27 mouse cellular contexts compared by ENCODE assay signal in genomic region chr14:21112174-21112573, GRCm38 (mm10). TPM values are rescaled to one million over a fixed set of nuclear protein-coding genes. Genes with fewer than 3 reads are reported as not detected.
DNase-seq lines count a peak whose midpoint lies in the region; ATAC-seq and TF ChIP-seq lines count a peak whose summit lies in the region.
"Had no signal": no experiment of that assay in that cellular context is flagged by ENCODE, and none has a peak within 500 bp of the region (broad histone marks: within the 10 kb centered on the region; RNA-seq: fewer than 3 reads in every experiment).

No protein-coding gene starts in this region.

- H3K4me2 ChIP-seq in intestine, embryonic 16.5 days (ENCODE audit: low read depth, low read length): no peak overlapping the region
- H3K4me2 ChIP-seq in liver, postnatal 0 days (ENCODE audit: low read depth, low read length): no peak overlapping the region
- H3K4me2 ChIP-seq: embryonic facial prominence, embryonic 12.5 days; embryonic facial prominence, embryonic 15.5 days; heart, embryonic 13.5 days; hindbrain, embryonic 12.5 days; hindbrain, embryonic 15.5 days had no signal

- H3K4me1 ChIP-seq in liver, adult 2 months (ENCODE audit: control insufficient read depth, insufficient read depth, low read length): peaks cover 37% of the 10 kb centered on the region
- no peaks in the 10 kb centered on the region; the same call in 1 of the 2 replicates for H3K4me1 ChIP-seq in intestine, embryonic 16.5 days (ENCODE audit: control insufficient read depth, insufficient read depth, low read length)
- peaks cover 17% of the 10 kb centered on the region; the same call in 1 of the 2 replicates for H3K4me1 ChIP-seq in liver, postnatal 0 days (ENCODE audit: insufficient read depth)
- H3K4me1 ChIP-seq: embryonic facial prominence, embryonic 12.5 days; embryonic facial prominence, embryonic 15.5 days; hindbrain, embryonic 12.5 days had no signal

- peak overlapping the region; percentile 35; the same call in 1 of the 2 replicates for H3K9ac ChIP-seq in liver, adult 2 months (ENCODE audit: low read depth, low read length)
- H3K9ac ChIP-seq in intestine, embryonic 16.5 days (ENCODE audit: low read depth, low read length): no peak overlapping the region
- H3K9ac ChIP-seq in liver, postnatal 0 days (replicated peaks): no peak overlapping the region
- H3K9ac ChIP-seq: embryonic facial prominence, embryonic 12.5 days; embryonic facial prominence, embryonic 15.5 days; forebrain, postnatal 0 days; heart, embryonic 13.5 days; hindbrain, embryonic 12.5 days; hindbrain, embryonic 15.5 days had no signal

- DNase-seq in liver, adult 2 months (ENCODE audit: extremely low read depth, low read depth, low spot score): peak; percentile 86
- DNase-seq in liver: no peak
- DNase-seq in induced T-regulatory cell, adult 2 months (ENCODE audit: low read depth): peak; percentile 29
- no peak for DNase-seq in liver, postnatal 0 days
- no peak for DNase-seq in layer of hippocampus, adult 9-11 months
- DNase-seq in adrenal gland, postnatal 36 days: no peak
- DNase-seq: adrenal gland, postnatal 10 days; B cell, adult 2 months; cerebellum, adult 11 months; cerebellum, adult 2 months; cerebellum, adult 9-11 months; cerebellum, postnatal 25 days; forebrain, postnatal 0 days; gastrocnemius, postnatal 25 days; heart, adult 2 months; heart, postnatal 14 days had no signal

- no peak for TF ChIP-seq POLR2A in liver, adult 2 months (IDR thresholded peaks at IDR 0.05; ENCODE audit: extremely low read depth, insufficient read depth, low read length)

- WGBS in liver, adult 2 months: 25% methylated on average over 5 of the region's 5 CpGs
- WGBS in intestine, embryonic 16.5 days: 80% methylated on average over 5 of the region's 5 CpGs
- WGBS in liver, postnatal 0 days (ENCODE audit: insufficient replicate concordance): 65% methylated on average over 5 of the region's 5 CpGs

- peaks cover 15% of the 10 kb centered on the region; the same call in 1 of the 2 replicates for H3K79me2 ChIP-seq in liver, adult 2 months (ENCODE audit: control insufficient read depth, insufficient read depth, low read length)

- H3K27ac ChIP-seq in liver, adult 2 months (replicated peaks; ENCODE audit: insufficient read depth, low read depth, low read length): peak overlapping the region; percentile 70
- H3K27ac ChIP-seq in intestine, embryonic 16.5 days (ENCODE audit: low read length): 0 out of 2 replicates have a peak overlapping the region, but pooled peaks have one; percentile 18
- H3K27ac ChIP-seq in liver, postnatal 0 days (ENCODE audit: low read depth): peak overlapping the region; percentile 68
- H3K27ac ChIP-seq: embryonic facial prominence, embryonic 12.5 days; embryonic facial prominence, embryonic 15.5 days; heart, adult 2 months; heart, embryonic 10.5 days; heart, embryonic 13.5 days; hindbrain, embryonic 12.5 days; hindbrain, embryonic 15.5 days had no signal

- H3K36me3 ChIP-seq in liver, adult 2 months (ENCODE audit: control insufficient read depth, insufficient read depth, low read length): peaks cover 25% of the 10 kb centered on the region
- no peaks in the 10 kb centered on the region for H3K36me3 ChIP-seq in intestine, embryonic 16.5 days (ENCODE audit: control insufficient read depth, insufficient read depth, low read length)
- H3K36me3 ChIP-seq in liver, postnatal 0 days (replicated peaks; ENCODE audit: insufficient read depth, low read length): peaks cover 3% of the 10 kb centered on the region; the same call in 1 of the 2 replicates
- H3K36me3 ChIP-seq: embryonic facial prominence, embryonic 12.5 days; embryonic facial prominence, embryonic 15.5 days; heart, embryonic 10.5 days; heart, embryonic 13.5 days; hindbrain, embryonic 12.5 days; hindbrain, embryonic 15.5 days had no signal

- TF ChIP-seq EP300 in liver, postnatal 0 days (IDR thresholded peaks at IDR 0.05; ENCODE audit: low read depth): no peak

- H3K4me3 ChIP-seq in liver, adult 2 months (ENCODE audit: insufficient read depth, low read depth, low read length): no peak overlapping the region
- no peak overlapping the region for H3K4me3 ChIP-seq in intestine, embryonic 16.5 days (ENCODE audit: low read length)
- H3K4me3 ChIP-seq in liver, postnatal 0 days (ENCODE audit: low read depth, low read length): no peak overlapping the region
- H3K4me3 ChIP-seq: embryonic facial prominence, embryonic 12.5 days; embryonic facial prominence, embryonic 15.5 days; heart, adult 2 months; heart, embryonic 10.5 days; heart, embryonic 13.5 days; hindbrain, embryonic 12.5 days; hindbrain, embryonic 15.5 days had no signal

- no peaks in the 10 kb centered on the region for H3K9me3 ChIP-seq in intestine, embryonic 16.5 days (ENCODE audit: control insufficient read depth, low read length)
- H3K9me3 ChIP-seq in liver, postnatal 0 days (ENCODE audit: low read length): no peaks in the 10 kb centered on the region
- H3K9me3 ChIP-seq: embryonic facial prominence, embryonic 12.5 days; embryonic facial prominence, embryonic 15.5 days; G1E; heart, embryonic 10.5 days; heart, embryonic 13.5 days; hindbrain, embryonic 12.5 days; hindbrain, embryonic 15.5 days had no signal

- no peak for TF ChIP-seq CTCF in liver, adult 2 months (IDR thresholded peaks at IDR 0.05; ENCODE audit: low read depth, low read length)
- no peak for TF ChIP-seq CTCF in liver, postnatal 0 days (IDR thresholded peaks at IDR 0.05; ENCODE audit: low read depth)

- no peaks in the 10 kb centered on the region for H3K27me3 ChIP-seq in liver, adult 2 months (ENCODE audit: control insufficient read depth, insufficient read depth, low read length)
- H3K27me3 ChIP-seq in intestine, embryonic 16.5 days (replicated peaks; ENCODE audit: control insufficient read depth, insufficient read depth, low read length): no peaks in the 10 kb centered on the region
- no peaks in the 10 kb centered on the region for H3K27me3 ChIP-seq in liver, postnatal 0 days (ENCODE audit: insufficient read depth, low read length)
- H3K27me3 ChIP-seq: CH12.LX; embryonic facial prominence, embryonic 12.5 days; embryonic facial prominence, embryonic 15.5 days; heart, embryonic 13.5 days; hindbrain, embryonic 12.5 days; hindbrain, embryonic 15.5 days; Patski had no signal

- no peak for ATAC-seq in intestine, embryonic 16.5 days
- peak; percentile 22; the same call in 1 of the 2 replicates for ATAC-seq in liver, postnatal 0 days
- ATAC-seq: forebrain, embryonic 14.5 days; forebrain, postnatal 0 days; Patski had no signal

RNA-seq across cellular contexts. Expression of gene Adk, which starts 59.8 kb away (rescaled TPM):
- total RNA-seq in liver, adult 2 months (2014; rRNA removed): 877 and 924 TPM in 2 replicates
- 231 and 284 TPM in 2 replicates for polyA plus RNA-seq in liver, adult 2 months (2012; rRNA removed)
- polyA plus RNA-seq in intestine, embryonic 16.5 days (2015; fragmentation: Nextera tagmentation; extraction: Ambion mirVana): 244 and 262 TPM in 2 replicates
- polyA plus RNA-seq in liver, postnatal 0 days (2015; fragmentation: Nextera tagmentation; extraction: Ambion mirVana): 467 and 475 TPM in 2 replicates
- total RNA-seq in adrenal gland, postnatal 36 days (2021): 100 to 1,000 TPM; 114 to 134 TPM

RNA-seq across cellular contexts. Expression of gene Ap3m1, which starts 59.9 kb away (rescaled TPM):
- total RNA-seq in liver, adult 2 months (2014; rRNA removed): 126 and 143 TPM in 2 replicates
- 44.8 and 55.2 TPM in 2 replicates for polyA plus RNA-seq in liver, adult 2 months (2012; rRNA removed)
- 82.1 and 93.0 TPM in 2 replicates for polyA plus RNA-seq in intestine, embryonic 16.5 days (2015; fragmentation: Nextera tagmentation; extraction: Ambion mirVana)
- 23.5 and 28.6 TPM in 2 replicates for polyA plus RNA-seq in liver, postnatal 0 days (2015; fragmentation: Nextera tagmentation; extraction: Ambion mirVana)
- total RNA-seq in adrenal gland, postnatal 36 days (2021): 10 to 100 TPM; 97.2 to 98.8 TPM

Comparison
In these comparisons a context has a peak if more than half of its experiments do, and no peak if none do; other contexts are left out.
1. DNase-seq: peak in liver, adult 2 months (single experiment) and induced T-regulatory cell, adult 2 months (single experiment); none in liver (single experiment), liver, postnatal 0 days (single experiment), layer of hippocampus, adult 9-11 months (single experiment) and adrenal gland, postnatal 36 days (0 of 2).
2. H3K27ac ChIP-seq: peak in every context shown above with its lines; median percentile 70 in liver, adult 2 months; 68 in liver, postnatal 0 days; 18 in intestine, embryonic 16.5 days.